In genomic region chr1:75318301-75318700, GRCm38 (mm10) we compare ENCODE assay signal across 10 mouse cellular contexts. TPM values are rescaled to one million over a fixed set of nuclear protein-coding genes. Genes with fewer than 3 reads are reported as not detected.
DNase-seq lines count a peak whose midpoint lies in the region; ATAC-seq and TF ChIP-seq lines count a peak whose summit lies in the region.
"Had no signal": no experiment of that assay in that cellular context is flagged by ENCODE, and none has a peak within 500 bp of the region (broad histone marks: within the 10 kb centered on the region; RNA-seq: fewer than 3 reads in every experiment).

No protein-coding gene starts in this region.

- peaks cover 6% of the 10 kb centered on the region for H3K27me3 ChIP-seq in megakaryocyte, embryonic 14.5 days (replicated peaks)
- H3K27me3 ChIP-seq in limb, embryonic 12.5 days: no peaks in the 10 kb centered on the region

- TF ChIP-seq POLR2A in olfactory bulb, adult 2 months (IDR thresholded peaks at IDR 0.05; ENCODE audit: insufficient read depth, low read depth, low read length): no peak

- H3K4me3 ChIP-seq in megakaryocyte, embryonic 14.5 days (replicated peaks): peak overlapping the region; percentile 98
- peak overlapping the region; percentile 17; the same call in 1 of the 2 replicates for H3K4me3 ChIP-seq in limb, embryonic 12.5 days (replicated peaks)
- no peak overlapping the region for H3K4me3 ChIP-seq in olfactory bulb, adult 2 months (ENCODE audit: insufficient read depth, low read depth, low read length)

- H3K9me3 ChIP-seq in megakaryocyte, embryonic 14.5 days: peaks cover 5% of the 10 kb centered on the region
- no peaks in the 10 kb centered on the region for H3K9me3 ChIP-seq in limb, embryonic 12.5 days

- peaks cover 28% of the 10 kb centered on the region for H3K4me1 ChIP-seq in megakaryocyte, embryonic 14.5 days
- peaks cover 8% of the 10 kb centered on the region for H3K4me1 ChIP-seq in limb, embryonic 12.5 days (replicated peaks)
- peaks cover 11% of the 10 kb centered on the region for H3K4me1 ChIP-seq in olfactory bulb, adult 2 months (ENCODE audit: control insufficient read depth, insufficient read depth, low read length)

- peak overlapping the region; percentile 35; the same call in 1 of the 2 replicates for H3K9ac ChIP-seq in limb, embryonic 12.5 days (replicated peaks)

- TF ChIP-seq CTCF in olfactory bulb, adult 2 months (IDR thresholded peaks at IDR 0.05; ENCODE audit: insufficient read depth, low read depth, low read length): no peak

- no peak for ATAC-seq in megakaryocyte, adult 5-6 weeks (ENCODE audit: poor library complexity, severe bottlenecking)
- no peak for ATAC-seq in limb, embryonic 12.5 days (ENCODE audit: insufficient number of reproducible peaks, insufficient read depth, low FRiP score, low TSS enrichment, low read depth)
- no peak for ATAC-seq in erythroid progenitor cell, adult 5-6 weeks (replicated peaks; ENCODE audit: low FRiP score, poor library complexity, severe bottlenecking)

- peaks cover 28% of the 10 kb centered on the region for H3K36me3 ChIP-seq in megakaryocyte, embryonic 14.5 days (replicated peaks; ENCODE audit: low read length)
- H3K36me3 ChIP-seq in limb, embryonic 12.5 days: peaks cover 24% of the 10 kb centered on the region

- 78% methylated on average over 3 of the region's 3 CpGs for WGBS in limb, embryonic 12.5 days
- WGBS in olfactory bulb, adult 2 months: 74% methylated on average over 3 of the region's 3 CpGs

- H3K27ac ChIP-seq in limb, embryonic 12.5 days: peak overlapping the region; percentile 18; the same call in 1 of the 2 replicates
- peak overlapping the region; percentile 10; the same call in 1 of the 2 replicates for H3K27ac ChIP-seq in olfactory bulb, adult 2 months (ENCODE audit: insufficient read depth, low read depth, low read length)

- peak; percentile 44 for DNase-seq in cerebellum, adult 8-10 months
- DNase-seq in cerebellum, postnatal 4 days (ENCODE audit: low spot score in 2 of 2): no peak
- DNase-seq in frontal cortex, adult 2 months (ENCODE audit: extremely low spot score in 1 of 2, low spot score in 1 of 2): no peak

- peak overlapping the region; percentile 45 for H3K4me2 ChIP-seq in limb, embryonic 12.5 days

RNA-seq across cellular contexts. Expression of gene Dnpep, which starts 0.5 kb away (rescaled TPM):
- polyA plus RNA-seq in megakaryocyte, embryonic 14.5 days (2012; ENCODE audit: insufficient read depth, low replicate concordance): 165 and 178 TPM in 2 replicates
- 26.2 and 32.0 TPM in 2 replicates for total RNA-seq in megakaryocyte, adult 5-6 weeks (2015)
- 31.1 and 35.9 TPM in 2 replicates for total RNA-seq in megakaryocyte, adult 5-6 weeks (2017)
- 111 TPM in 2 replicates for polyA plus RNA-seq in limb, embryonic 12.5 days (2016; fragmentation: Nextera tagmentation; extraction: Ambion mirVana)
- polyA plus RNA-seq in olfactory bulb, adult 2 months (2012; ENCODE audit: insufficient read depth, insufficient read length, low replicate concordance, missing spikeins): not detected in 2 replicates
- polyA plus RNA-seq in frontal cortex, adult 2 months (2012; rRNA removed): 81.1 and 81.9 TPM in 2 replicates
- 7.5 and 7.6 TPM in 2 replicates for total RNA-seq in erythroid progenitor cell, adult 5-6 weeks (2015; ENCODE audit: low replicate concordance)
- 1.7 and 6.5 TPM in 2 replicates for total RNA-seq in erythroid progenitor cell, adult 5-6 weeks (2017; ENCODE audit: low replicate concordance)

RNA-seq across cellular contexts. Expression of gene Resp18, which starts 40.1 kb away (rescaled TPM):
- 0.26 TPM in 1 of 2 replicates, not detected in the other for polyA plus RNA-seq in megakaryocyte, embryonic 14.5 days (2012; ENCODE audit: insufficient read depth, low replicate concordance)
- not detected in 2 replicates for total RNA-seq in megakaryocyte, adult 5-6 weeks (2015)
- total RNA-seq in megakaryocyte, adult 5-6 weeks (2017): not detected in 2 replicates
- 0.83 TPM in 1 of 2 replicates, not detected in the other for polyA plus RNA-seq in limb, embryonic 12.5 days (2016; fragmentation: Nextera tagmentation; extraction: Ambion mirVana)
- polyA plus RNA-seq in olfactory bulb, adult 2 months (2012; ENCODE audit: insufficient read depth, insufficient read length, low replicate concordance, missing spikeins): not detected in 2 replicates
- polyA plus RNA-seq in frontal cortex, adult 2 months (2012; rRNA removed): 118 and 120 TPM in 2 replicates
- total RNA-seq in erythroid progenitor cell, adult 5-6 weeks (2015; ENCODE audit: low replicate concordance): not detected in 2 replicates
- not detected in 2 replicates for total RNA-seq in erythroid progenitor cell, adult 5-6 weeks (2017; ENCODE audit: low replicate concordance)
- total RNA-seq: gastrocnemius, postnatal 25 days; neutrophil, adult 5-6 weeks had no signal

RNA-seq across cellular contexts. Expression of gene Des, which starts 41.8 kb away (rescaled TPM):
- 0.11 TPM in 1 of 2 replicates, not detected in the other for polyA plus RNA-seq in megakaryocyte, embryonic 14.5 days (2012; ENCODE audit: insufficient read depth, low replicate concordance)
- total RNA-seq in megakaryocyte, adult 5-6 weeks (2015): not detected in 2 replicates
- not detected in 2 replicates for total RNA-seq in megakaryocyte, adult 5-6 weeks (2017)
- polyA plus RNA-seq in limb, embryonic 12.5 days (2016; fragmentation: Nextera tagmentation; extraction: Ambion mirVana): 23.5 and 25.3 TPM in 2 replicates
- polyA plus RNA-seq in olfactory bulb, adult 2 months (2012; ENCODE audit: insufficient read depth, insufficient read length, low replicate concordance, missing spikeins): not detected in 2 replicates
- 2.5 and 3.5 TPM in 2 replicates for polyA plus RNA-seq in frontal cortex, adult 2 months (2012; rRNA removed)
- total RNA-seq in erythroid progenitor cell, adult 5-6 weeks (2015; ENCODE audit: low replicate concordance): not detected in 2 replicates
- total RNA-seq in erythroid progenitor cell, adult 5-6 weeks (2017; ENCODE audit: low replicate concordance): not detected in 2 replicates
- total RNA-seq: neutrophil, adult 5-6 weeks had no signal

RNA-seq across cellular contexts. Expression of gene Ptprn, which starts 54.0 kb away (rescaled TPM):
- polyA plus RNA-seq in megakaryocyte, embryonic 14.5 days (2012; ENCODE audit: insufficient read depth, low replicate concordance): 12.4 and 22.6 TPM in 2 replicates
- not detected in 2 replicates for total RNA-seq in megakaryocyte, adult 5-6 weeks (2015)
- not detected in 2 replicates for total RNA-seq in megakaryocyte, adult 5-6 weeks (2017)
- 0.20 and 0.35 TPM in 2 replicates for polyA plus RNA-seq in limb, embryonic 12.5 days (2016; fragmentation: Nextera tagmentation; extraction: Ambion mirVana)
- polyA plus RNA-seq in olfactory bulb, adult 2 months (2012; ENCODE audit: insufficient read depth, insufficient read length, low replicate concordance, missing spikeins): not detected in 2 replicates
- polyA plus RNA-seq in frontal cortex, adult 2 months (2012; rRNA removed): 384 and 412 TPM in 2 replicates
- total RNA-seq in erythroid progenitor cell, adult 5-6 weeks (2015; ENCODE audit: low replicate concordance): not detected in 2 replicates
- total RNA-seq in erythroid progenitor cell, adult 5-6 weeks (2017; ENCODE audit: low replicate concordance): not detected in 2 replicates
- total RNA-seq: gastrocnemius, postnatal 25 days; neutrophil, adult 5-6 weeks had no signal

RNA-seq across cellular contexts. Expression of gene Speg, which starts 56.8 kb away (rescaled TPM):
- 48.7 TPM in 1 of 2 replicates, not detected in the other for polyA plus RNA-seq in megakaryocyte, embryonic 14.5 days (2012; ENCODE audit: insufficient read depth, low replicate concordance)
- total RNA-seq in megakaryocyte, adult 5-6 weeks (2015): not detected in 2 replicates
- total RNA-seq in megakaryocyte, adult 5-6 weeks (2017): 0.11 TPM in 1 of 2 replicates, not detected in the other
- 30.4 and 30.7 TPM in 2 replicates for polyA plus RNA-seq in limb, embryonic 12.5 days (2016; fragmentation: Nextera tagmentation; extraction: Ambion mirVana)
- not detected in 2 replicates for polyA plus RNA-seq in olfactory bulb, adult 2 months (2012; ENCODE audit: insufficient read depth, insufficient read length, low replicate concordance, missing spikeins)
- 134 and 135 TPM in 2 replicates for polyA plus RNA-seq in frontal cortex, adult 2 months (2012; rRNA removed)
- total RNA-seq in erythroid progenitor cell, adult 5-6 weeks (2015; ENCODE audit: low replicate concordance): not detected in 2 replicates
- total RNA-seq in erythroid progenitor cell, adult 5-6 weeks (2017; ENCODE audit: low replicate concordance): 0.13 TPM in 1 of 2 replicates, not detected in the other
- total RNA-seq: neutrophil, adult 5-6 weeks had no signal

Comparison
In these comparisons a context has a peak if more than half of its experiments do, and no peak if none do; other contexts are left out.
1. RNA of gene Resp18, which starts 40.1 kb away (polyA plus RNA-seq): 118 to 120 TPM in frontal cortex, adult 2 months; 0.83 TPM in limb, embryonic 12.5 days, 0.26 TPM in megakaryocyte, embryonic 14.5 days and not detected in olfactory bulb, adult 2 months; every median in the first group is over 10 times any median in the second.